Mouse (Mus musculus): ENCODE measurements at regions not wholly inside any gene's neighbourhood (a gene's known extent, or its start where the extent isn't known, plus 50 kb on each side); places are given as distances from the start of the nearest gene placed in this dataset.

- no peak for DNase-seq (ENCODE audit: low spot score)
These were observed 59.7 kb upstream of the Kazn start for GRCm38 (mm10) chr4:142298770-142299337.

- DNase-seq (ENCODE audit: low spot score) = no peak
These were observed 53.6 kb upstream of the Kazn start for GRCm38 (mm10) chr4:142292760-142293159.

DNA sequence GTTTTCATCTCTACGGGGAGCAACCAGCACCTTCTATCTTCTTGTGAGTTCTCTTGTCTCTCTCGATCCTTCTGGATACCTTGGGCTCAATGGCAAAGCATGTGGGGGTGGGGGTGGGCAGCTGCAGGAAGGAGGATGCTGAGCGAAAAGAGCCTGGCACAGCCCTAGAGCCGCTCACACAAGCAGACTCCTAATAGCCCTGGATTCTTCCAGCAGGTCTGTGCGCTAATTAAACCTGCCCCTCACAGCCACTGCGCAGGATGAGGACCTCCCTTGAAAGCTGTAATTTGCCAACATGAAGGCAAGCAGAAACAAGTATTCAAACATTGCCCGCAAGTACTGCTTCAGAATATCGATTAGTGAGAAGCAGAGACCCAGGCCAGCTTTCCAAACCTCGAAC lies 53.1 kb upstream of the Kazn start:
- DNase-seq (ENCODE audit: low spot score) = no peak

GRCm38 (mm10) chr4:142291366-142291765 lies 52.2 kb upstream of the Kazn start:
- DNase-seq (ENCODE audit: low spot score) = no peak
